Mouse (Mus musculus): Measurements from ENCODE around the gene Znrf3. TPM values are rescaled to one million over a fixed set of nuclear protein-coding genes. Genes with fewer than 3 reads are reported as not detected.

Gene Znrf3
- total RNA-seq, 4 experiments from 2014 or later: 5.4 to 6.7 (median 6.3) TPM

- DNase-seq (ENCODE audit: low spot score in 2 of 2): no peak
Measured at GRCm38 (mm10) chr11:5398301-5399053, 46.2 kb downstream of the Znrf3 start.

DNA sequence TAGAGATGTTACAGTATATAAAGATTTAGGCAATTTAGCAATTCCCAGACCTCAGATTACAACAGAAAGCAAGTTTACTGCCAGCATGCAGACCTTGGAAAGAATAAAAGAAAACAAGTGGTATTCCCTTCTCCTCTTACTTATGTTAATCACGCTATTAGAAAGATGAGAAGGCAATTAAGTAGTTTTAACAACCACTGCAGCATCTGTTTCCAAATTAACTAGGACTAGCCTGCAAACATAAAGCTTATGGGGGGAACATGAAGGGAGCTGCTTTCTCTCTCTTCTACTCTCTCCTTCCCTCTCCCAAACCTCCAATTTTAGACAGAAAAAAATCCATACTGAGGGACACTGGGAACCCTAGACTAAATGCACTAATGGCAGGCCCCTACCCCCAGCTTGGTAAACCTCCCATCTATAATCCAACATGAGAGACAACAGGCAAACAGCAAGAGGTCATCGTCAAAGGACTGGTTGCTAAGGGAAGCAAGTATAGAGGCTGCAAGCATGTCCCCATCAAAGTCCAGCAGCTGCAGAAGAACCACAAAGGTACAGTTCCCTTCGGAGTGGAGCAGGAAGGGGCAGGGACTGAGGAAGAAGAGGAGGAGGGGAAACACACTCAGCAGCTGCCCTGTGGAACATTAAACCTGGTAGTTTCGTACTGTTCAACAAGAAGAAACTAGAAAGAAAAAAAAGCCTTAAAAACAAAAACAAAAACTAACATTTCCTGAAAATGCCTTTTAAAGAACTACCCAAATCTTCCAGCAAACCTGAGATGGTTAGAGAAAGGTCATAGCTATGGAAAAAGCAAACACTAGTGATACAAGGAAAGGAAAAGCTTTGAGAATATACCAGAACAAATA, 53.4 kb downstream of the Znrf3 start:
- no peak for DNase-seq (ENCODE audit: low spot score in 2 of 2)

DNA sequence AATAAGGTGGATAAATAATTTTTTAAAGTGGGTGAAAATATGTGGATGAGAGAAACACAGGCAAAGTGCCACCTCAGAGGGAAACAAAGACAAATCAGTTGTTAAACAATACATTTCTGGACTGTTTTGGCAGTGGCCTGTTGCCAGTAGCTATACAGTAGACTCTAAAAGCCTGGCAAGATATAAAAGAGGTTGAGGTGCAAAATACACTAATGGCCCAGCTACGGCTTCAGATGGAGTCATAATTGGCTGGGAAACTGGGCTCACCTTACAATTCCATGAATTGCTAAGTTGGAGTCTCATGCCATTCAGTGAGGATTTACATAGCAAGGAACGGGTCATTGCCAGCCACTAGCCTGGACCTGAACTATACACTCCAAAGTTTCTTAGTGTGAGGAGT, 62.0 kb downstream of the Znrf3 start:
- no peak for DNase-seq (ENCODE audit: low spot score in 2 of 2)

DNA sequence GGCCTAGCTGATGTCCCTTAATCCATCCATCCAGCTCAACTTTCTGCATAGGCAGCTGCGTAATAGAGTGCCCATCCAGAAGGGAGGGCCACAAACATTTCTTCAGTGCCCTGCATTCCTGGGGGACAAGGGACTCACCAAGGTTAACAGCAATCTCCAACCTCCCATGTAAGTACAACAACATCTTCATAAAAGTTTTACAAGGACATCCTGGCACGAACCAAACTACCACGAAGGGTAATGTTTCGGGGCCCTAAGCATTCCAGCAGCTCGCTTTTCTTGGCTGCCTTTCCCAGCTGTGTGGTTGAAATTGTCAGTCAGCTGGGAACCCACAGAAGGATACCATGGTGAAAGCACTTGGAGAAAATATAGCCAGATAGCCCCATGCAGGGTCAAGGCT, 63.4 kb downstream of the Znrf3 start:
- peak; percentile 6 to 39 for DNase-seq (ENCODE audit: low spot score in 2 of 2)

DNA sequence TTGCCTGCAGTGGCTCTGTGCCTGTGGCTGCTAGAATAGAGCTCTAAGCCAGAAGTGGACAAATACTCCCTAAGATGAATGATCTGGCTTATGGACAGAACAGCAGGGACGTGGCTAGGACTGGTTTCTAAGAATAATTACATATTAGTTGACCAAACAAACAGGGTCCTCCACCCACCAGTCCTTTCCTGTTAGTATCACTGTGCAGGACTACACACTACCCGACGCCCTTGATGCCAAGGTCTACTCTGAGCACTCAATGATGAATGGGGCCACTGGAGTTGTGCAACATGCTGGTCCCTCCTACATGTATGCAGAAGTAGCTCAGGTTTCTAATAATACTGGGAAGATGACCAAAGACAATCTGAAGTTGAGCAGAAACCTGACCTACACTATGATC, 64.4 kb downstream of the Znrf3 start:
- peak in 1 of 2 experiments; percentile 11 for DNase-seq (ENCODE audit: low spot score in 2 of 2)

GRCm38 (mm10) chr11:5369176-5369575, 75.5 kb downstream of the Znrf3 start:
- DNase-seq (ENCODE audit: low spot score in 2 of 2): no peak

- DNase-seq (ENCODE audit: low spot score in 2 of 2): no peak
Measured at GRCm38 (mm10) chr11:5368492-5368891, 76.2 kb downstream of the Znrf3 start.

DNA sequence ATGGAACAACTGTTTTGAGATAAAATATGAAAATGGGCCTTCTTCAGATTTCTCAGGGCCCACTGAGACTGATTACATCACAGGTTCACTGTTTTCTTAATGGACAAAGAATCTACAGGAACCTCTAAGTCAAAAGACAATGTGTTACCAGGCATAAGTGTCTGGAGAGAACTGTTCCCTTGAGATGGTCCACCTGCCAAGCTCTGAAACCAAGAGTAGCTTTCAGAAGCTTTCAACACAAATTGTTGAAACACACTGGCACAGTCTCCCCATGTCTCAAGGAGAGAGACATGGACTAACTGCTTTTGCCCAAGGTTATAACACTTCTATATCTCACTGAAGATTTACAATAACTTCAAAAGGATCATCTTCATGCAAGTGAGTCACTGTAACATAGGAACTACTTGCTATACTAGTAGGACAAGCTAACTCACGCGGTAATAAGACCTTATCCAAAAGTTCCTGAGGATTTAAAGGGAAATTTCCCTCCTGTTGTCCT, 89.3 kb downstream of the Znrf3 start:
- no peak for DNase-seq (ENCODE audit: low spot score in 2 of 2)

- DNase-seq (ENCODE audit: low spot score in 2 of 2): no peak
Measured at GRCm38 (mm10) chr11:5354753-5355152, 89.9 kb downstream of the Znrf3 start.

DNA sequence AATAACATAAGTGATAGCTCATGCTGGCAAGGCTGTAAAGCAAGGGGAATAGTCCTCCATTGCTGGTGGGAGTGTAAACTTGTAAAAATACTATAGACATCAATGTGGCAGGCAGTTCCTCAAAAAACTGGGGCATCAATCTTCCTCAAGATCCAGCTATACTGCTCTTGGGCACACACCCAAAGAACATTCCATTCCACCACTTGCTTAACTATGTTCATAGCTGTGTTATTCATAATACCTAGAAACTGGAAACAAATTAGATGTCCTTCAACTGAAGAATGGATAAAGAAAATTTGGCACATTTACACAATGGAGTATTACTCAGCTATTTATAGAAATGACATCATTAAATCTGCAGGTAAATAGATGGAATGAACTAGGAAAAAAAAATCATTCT, 91.6 kb downstream of the Znrf3 start:
- DNase-seq (ENCODE audit: low spot score in 2 of 2): no peak

DNA sequence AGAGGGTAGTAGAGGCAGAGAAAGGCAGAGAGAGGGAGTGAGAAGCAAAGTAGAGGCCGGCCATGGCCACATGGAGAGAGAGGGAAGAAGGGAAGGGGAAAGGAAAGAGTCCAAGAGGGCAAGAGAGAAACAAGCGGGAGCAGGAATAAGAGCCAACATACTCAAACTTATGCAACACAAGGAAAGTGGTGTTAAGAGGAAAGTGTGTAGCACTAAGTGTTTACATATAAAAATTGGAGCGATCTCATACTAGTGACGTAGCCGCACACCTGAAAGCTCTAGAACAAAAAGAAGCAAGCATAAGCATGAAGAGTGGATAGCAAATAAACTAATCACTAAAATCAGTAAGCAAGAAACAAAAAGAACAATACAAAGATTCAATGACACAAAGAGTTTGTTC, 95.2 kb downstream of the Znrf3 start:
- DNase-seq (ENCODE audit: low spot score in 2 of 2): no peak

DNA sequence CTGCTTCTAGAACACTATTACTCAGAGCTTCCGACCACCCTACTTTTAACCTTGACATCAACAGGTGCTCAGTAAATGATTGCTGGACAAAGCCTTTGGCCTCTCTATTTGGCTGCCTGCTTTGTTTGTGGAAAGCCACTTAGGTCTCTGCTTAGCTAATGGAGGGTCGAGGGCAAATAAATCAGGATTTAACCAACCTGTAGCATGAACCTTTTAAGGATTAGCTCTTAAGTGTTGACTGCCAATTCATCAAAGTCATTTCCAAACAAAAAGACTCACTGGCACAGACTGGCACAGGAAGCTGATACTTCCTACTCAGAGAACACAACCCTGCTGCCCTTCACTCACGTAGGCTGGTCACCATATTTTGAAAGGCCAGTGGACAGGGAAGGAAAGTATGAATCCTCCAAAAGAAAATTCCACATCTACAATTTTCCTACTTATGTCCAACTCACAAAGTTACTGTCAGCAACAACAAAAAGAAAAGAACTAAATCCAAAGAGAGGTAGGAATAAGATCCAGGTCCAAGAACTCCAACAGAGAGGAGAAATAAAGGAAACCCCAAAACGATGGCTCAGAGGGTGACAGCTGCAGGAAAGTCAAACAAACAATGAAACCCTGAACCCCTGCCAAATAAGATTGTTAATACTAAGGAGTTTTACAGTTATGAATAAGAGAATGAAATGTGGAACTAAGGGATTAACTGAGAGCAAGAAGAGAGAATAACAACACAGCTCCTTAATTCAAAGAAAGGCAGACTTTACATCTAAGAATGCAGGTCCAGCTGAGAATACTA, 97.6 kb downstream of the Znrf3 start:
- no peak for DNase-seq (ENCODE audit: low spot score in 2 of 2)

DNA sequence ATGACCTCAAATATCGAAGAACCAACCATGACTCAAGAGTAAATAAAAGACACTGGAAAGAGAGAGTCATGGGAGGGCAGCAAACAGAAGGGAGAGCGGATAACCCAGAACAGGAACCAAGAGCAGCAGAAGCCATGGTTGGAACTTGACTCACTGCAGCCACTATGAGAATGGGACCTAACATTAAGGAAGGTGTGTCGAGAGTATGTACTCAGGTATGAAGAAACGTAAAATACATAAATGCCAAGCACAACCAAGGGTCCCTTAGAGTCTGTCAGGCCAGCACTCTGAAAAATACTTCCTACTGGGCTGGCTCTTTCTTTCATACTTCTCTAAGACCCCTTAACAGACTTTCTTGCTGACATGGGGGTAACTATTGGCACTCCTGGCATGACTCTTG, 100.9 kb downstream of the Znrf3 start:
- no peak for DNase-seq (ENCODE audit: low spot score in 2 of 2)

GRCm38 (mm10) chr11:5339732-5340131, 104.9 kb downstream of the Znrf3 start:
- no peak for DNase-seq (ENCODE audit: low spot score in 2 of 2)

GRCm38 (mm10) chr11:5336852-5337251, 107.8 kb downstream of the Znrf3 start:
- DNase-seq (ENCODE audit: low spot score in 2 of 2): no peak

DNA sequence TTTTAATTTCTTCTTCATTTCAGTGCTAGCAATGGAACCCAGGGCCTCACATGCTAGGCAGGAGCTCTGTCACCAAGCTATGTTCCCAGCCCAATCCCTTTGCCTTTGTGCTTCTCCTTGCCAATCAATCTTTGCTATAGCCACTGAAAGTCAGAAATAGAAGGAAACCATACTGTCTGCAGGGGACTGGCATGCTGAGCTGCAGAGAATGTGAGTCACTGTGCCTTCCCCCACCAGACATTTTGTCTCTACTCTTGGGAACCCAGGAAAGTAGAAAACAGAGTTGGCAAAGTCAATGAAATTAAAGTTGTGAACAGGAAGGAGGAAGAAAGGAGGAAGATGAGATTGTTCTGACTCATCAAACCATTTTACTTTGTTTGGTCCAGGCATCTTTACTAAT, 108.4 kb downstream of the Znrf3 start:
- no peak for DNase-seq (ENCODE audit: low spot score in 2 of 2)

DNA sequence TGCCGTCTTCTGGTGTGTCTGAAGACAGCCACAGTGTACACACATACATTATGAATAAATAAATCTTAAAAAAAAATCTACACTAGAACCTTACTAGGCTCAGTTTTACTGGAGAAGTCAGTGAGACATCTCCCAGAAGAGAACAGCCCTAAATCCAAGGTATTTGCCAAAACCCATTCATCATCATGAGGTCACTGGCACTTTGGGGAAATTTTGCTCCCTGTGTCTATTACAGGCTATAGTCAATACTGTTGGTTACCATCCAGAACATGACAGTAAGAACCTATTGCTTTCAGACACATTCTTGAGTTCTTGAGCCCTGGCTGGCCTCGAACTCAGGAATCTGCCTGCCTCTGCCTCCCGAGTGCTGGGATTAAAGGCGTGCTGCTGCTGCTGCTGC, 113.8 kb downstream of the Znrf3 start:
- no peak for DNase-seq (ENCODE audit: low spot score in 2 of 2)

DNA sequence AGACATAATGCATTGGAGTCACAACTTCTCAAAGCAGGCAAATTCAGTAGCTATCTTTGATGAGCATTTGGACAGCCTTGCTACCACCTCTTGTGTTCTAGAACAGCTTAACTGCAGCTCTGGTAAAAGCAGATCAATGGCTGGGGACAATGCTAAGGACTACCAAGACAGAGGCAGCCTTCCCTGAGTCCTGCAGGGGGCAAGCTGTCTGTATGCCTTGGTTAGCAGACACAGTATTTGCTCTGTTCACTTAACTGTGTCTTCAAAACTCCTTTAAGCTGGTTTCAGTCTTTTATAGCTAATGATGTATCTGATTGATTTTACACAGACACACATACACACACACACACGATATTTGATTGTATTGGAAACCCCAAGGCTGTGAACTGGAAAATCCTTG, 117.0 kb downstream of the Znrf3 start:
- DNase-seq (ENCODE audit: low spot score in 2 of 2): no peak

DNA sequence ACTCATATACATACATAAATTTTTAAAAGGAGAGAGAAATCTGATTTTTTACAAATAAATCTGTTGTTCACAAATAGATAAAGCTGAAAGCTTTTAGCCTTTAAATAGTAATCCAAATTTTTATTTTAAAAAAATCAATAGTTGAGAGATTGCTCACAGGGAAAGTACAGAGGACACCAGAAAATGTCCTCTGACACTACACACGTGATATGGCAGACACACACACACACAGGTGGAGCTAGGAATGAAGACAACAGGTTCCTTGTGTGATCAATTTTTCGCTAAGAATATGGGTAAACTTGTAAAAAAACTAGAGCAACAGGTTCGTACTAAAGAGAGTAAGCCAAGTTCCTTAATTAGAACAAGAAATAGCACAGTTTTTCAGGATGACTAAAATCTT, 118.4 kb downstream of the Znrf3 start:
- no peak for DNase-seq (ENCODE audit: low spot score in 2 of 2)

GRCm38 (mm10) chr11:5325217-5325616, 119.4 kb downstream of the Znrf3 start:
- no peak for DNase-seq (ENCODE audit: low spot score in 2 of 2)

GRCm38 (mm10) chr11:5324296-5324695, 120.4 kb downstream of the Znrf3 start:
- DNase-seq (ENCODE audit: low spot score in 2 of 2): no peak

GRCm38 (mm10) chr11:5321687-5322086, 123.0 kb downstream of the Znrf3 start:
- no peak for DNase-seq (ENCODE audit: low spot score in 2 of 2)
